Mouse (Mus musculus) embryonic facial prominence, embryonic 14.5 days (tissue): Measurements from ENCODE around the gene Epha2. TPM values are rescaled to one million over a fixed set of nuclear protein-coding genes. Genes with fewer than 3 reads are reported as not detected.

ENCODE experiments used
- ATAC-seq: fragments of 200-750 bp; cut with Nextera tagmentation; 2 replicates; pipeline ENCODE4 v1.8.0; 2017; ENCODE audit warnings: low read depth, moderate number of reproducible peaks, moderate TSS enrichment
- DNase-seq: peaks from one replicate; pipeline ENCODE4 v3.0.0-alpha.2; 2015; ENCODE audit warnings: low spot score
- H3K27ac ChIP-seq: fragments of 300-500 bp; sonication (generic); replicated peaks from 2 replicates; pipeline ENCODE4 v1.5.1; 2014; ENCODE audit warnings: low read depth, mild to moderate bottlenecking, low read length, moderate library complexity
- H3K27me3 ChIP-seq: fragments of 300-500 bp; sonication (generic); replicated peaks from 2 replicates; pipeline ENCODE4 v1.6.1; 2014; ENCODE audit warnings: low read length; ENCODE audit not compliant: control insufficient read depth, insufficient read depth
- H3K36me3 ChIP-seq: fragments of 300-500 bp; sonication (generic); 2 replicates; pipeline ENCODE4 v1.6.1; 2014; ENCODE audit warnings: low read length, mixed read lengths; ENCODE audit not compliant: control insufficient read depth, insufficient read depth
- H3K4me1 ChIP-seq: fragments of 300-500 bp; sonication (generic); 2 replicates; pipeline ENCODE4 v1.6.1; 2014; ENCODE audit warnings: antibody characterized with exemption, low read length; ENCODE audit not compliant: control insufficient read depth, insufficient read depth
- H3K4me2 ChIP-seq: fragments of 300-500 bp; sonication (generic); 2 replicates; pipeline ENCODE4 v1.6.1; 2014; ENCODE audit warnings: low read depth, mild to moderate bottlenecking, low read length, moderate library complexity, mixed read lengths
- H3K4me3 ChIP-seq: fragments of 300-500 bp; sonication (generic); 2 replicates; pipeline ENCODE4 v1.5.1; 2014; ENCODE audit warnings: low read depth, mild to moderate bottlenecking, low read length
- H3K9ac ChIP-seq: fragments of 300-500 bp; sonication (generic); 2 replicates; pipeline ENCODE4 v1.6.1; 2014; ENCODE audit warnings: low read depth, mild to moderate bottlenecking, low read length, moderate library complexity, mixed read lengths
- H3K9me3 ChIP-seq: fragments of 300-500 bp; sonication (generic); 2 replicates; pipeline ENCODE4 v1.6.1; 2016; ENCODE audit warnings: low read length; ENCODE audit not compliant: control insufficient read depth
- whole genome bisulfite sequencing: fragments of 180-500 bp; shearing (Covaris S2); extraction: QIAGEN DNeasy Blood & Tissue Kit; methylation state at CpG from one replicate; pipeline ENCODE4 v1.1.7; 2014; 5-methylcytosine and 5-hydroxymethylcytosine counted together
- polyA plus RNA-seq: library from polyadenylated mRNA; unstranded; fragments of >200 nt; fragmentation: Nextera tagmentation; extraction: Ambion mirVana; gene quantifications from 2 replicates; pipeline ENCODE4 v1.2.1, GENCODE M21; 2014

Epha2 gene
- polyA plus RNA-seq, 1 experiment from 2014 or later: 4.2 TPM

DNA sequence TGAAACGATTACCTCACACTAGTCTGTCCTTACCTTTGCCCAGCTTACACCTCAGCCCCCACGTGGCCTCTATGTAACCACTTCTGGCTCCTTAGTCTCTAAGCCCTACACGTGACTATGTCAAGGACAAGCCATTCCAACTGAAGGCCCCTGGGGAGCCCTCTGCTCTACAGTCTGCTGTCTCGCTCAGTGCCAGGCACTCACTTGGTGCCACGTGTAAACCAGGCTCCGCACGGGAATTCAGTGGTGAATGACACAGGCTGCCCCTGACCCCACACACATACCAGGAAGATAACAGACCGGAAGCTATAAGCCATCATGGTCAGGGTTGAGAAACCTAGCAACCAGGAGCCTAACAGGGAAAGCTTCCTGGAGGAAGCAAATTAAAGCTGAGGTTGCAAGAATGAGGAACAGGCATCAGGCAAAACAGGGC is 46.3 kb downstream of the Epha2 start:
- Histone ChIP-seq H3K4me1 (peaks cover 6% of the 10 kb centered on the region; the same call in 1 of the 2 replicates), H3K4me3 (no peak overlapping the region), H3K27ac (no peak overlapping the region), H3K36me3 (no peaks in the 10 kb centered on the region), H3K4me2 (no peak overlapping the region), H3K27me3 (no peaks in the 10 kb centered on the region), H3K9ac (no peak overlapping the region), H3K9me3 (no peaks in the 10 kb centered on the region)
- ATAC-seq (no peak), DNase-seq (no peak)
- WGBS: 59% methylated on average over 8 of the region's 8 CpGs

DNA sequence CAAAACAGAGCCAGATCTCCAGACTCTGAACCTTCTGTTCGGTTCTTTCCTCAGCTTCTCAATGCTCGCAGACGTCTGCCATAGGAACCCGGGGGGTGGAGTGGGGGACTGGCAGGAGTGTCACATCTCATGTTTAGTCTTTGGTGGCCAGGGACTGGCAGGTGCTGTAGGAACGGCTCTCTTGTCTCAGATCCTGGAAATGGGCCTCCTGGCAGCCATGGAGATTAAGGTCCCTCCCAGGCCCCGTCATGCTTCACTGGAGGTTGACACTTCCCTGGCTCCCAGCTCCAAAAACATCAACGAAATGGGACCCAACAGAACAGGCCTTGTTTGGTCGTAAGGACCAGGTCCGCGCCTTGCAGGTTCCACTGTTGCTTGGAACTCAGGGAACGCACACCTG is 47.6 kb downstream of the Epha2 start:
- Histone ChIP-seq H3K9me3 (no peaks in the 10 kb centered on the region), H3K27me3 (no peaks in the 10 kb centered on the region), H3K27ac (no peak overlapping the region), H3K36me3 (no peaks in the 10 kb centered on the region), H3K9ac (no peak overlapping the region), H3K4me2 (no peak overlapping the region), H3K4me3 (no peak overlapping the region), H3K4me1 (peaks cover 9% of the 10 kb centered on the region)
- DNase-seq (no peak), ATAC-seq (no peak)
- WGBS: 61% methylated on average over 11 of the region's 11 CpGs

GRCm38 (mm10) chr4:141350015-141350414 is 49.0 kb downstream of the Epha2 start:
- Histone ChIP-seq H3K9me3 (no peaks in the 10 kb centered on the region), H3K4me3 (no peak overlapping the region), H3K9ac (no peak overlapping the region), H3K36me3 (no peaks in the 10 kb centered on the region), H3K27ac (no peak overlapping the region), H3K4me2 (no peak overlapping the region), H3K27me3 (no peaks in the 10 kb centered on the region), H3K4me1 (peaks cover 11% of the 10 kb centered on the region)
- 70% methylated on average over 12 of the region's 12 CpGs for WGBS
- ATAC-seq: 0 out of 2 replicates have a peak, but pooled peaks have one; percentile 51
- DNase-seq: no peak

- H3K27me3 ChIP-seq: no peaks in the 10 kb centered on the region
- DNase-seq: no peak
- no peak overlapping the region for H3K4me2 ChIP-seq
- H3K27ac ChIP-seq: no peak overlapping the region
- peaks cover 11% of the 10 kb centered on the region for H3K4me1 ChIP-seq
- no peaks in the 10 kb centered on the region for H3K9me3 ChIP-seq
- H3K9ac ChIP-seq: no peak overlapping the region
- WGBS: 49% methylated on average over 7 of the region's 7 CpGs
- no peak for ATAC-seq
- H3K4me3 ChIP-seq: no peak overlapping the region
- no peaks in the 10 kb centered on the region for H3K36me3 ChIP-seq
Observed at GRCm38 (mm10) chr4:141351972-141352371, 50.9 kb downstream of the Epha2 start.

DNA sequence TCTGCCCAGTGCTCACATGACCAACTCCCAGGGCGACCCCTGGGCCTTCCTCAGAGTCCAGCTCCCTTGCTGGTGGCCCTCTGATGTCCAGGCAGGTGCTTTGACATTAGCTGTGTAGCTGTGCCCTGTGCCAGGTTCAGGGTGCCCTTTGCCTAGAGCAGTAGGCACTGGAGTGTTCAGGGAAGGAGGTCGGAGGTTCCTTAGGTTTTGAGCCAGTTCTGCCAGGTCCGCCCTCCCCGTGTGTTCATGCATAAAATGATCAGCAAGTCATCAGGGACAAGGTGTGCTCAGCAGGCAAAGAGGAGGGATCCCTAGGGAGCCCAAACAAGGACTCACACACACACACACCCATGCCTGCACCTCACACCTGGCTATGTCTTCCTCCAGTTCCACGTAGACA is 51.9 kb downstream of the Epha2 start:
- H3K4me1 ChIP-seq: peaks cover 8% of the 10 kb centered on the region
- H3K9me3 ChIP-seq: no peaks in the 10 kb centered on the region
- no peaks in the 10 kb centered on the region for H3K27me3 ChIP-seq
- no peaks in the 10 kb centered on the region for H3K36me3 ChIP-seq
- 83% methylated on average over 5 of the region's 5 CpGs for WGBS
- ATAC-seq (no peak), DNase-seq (no peak)
- H3K9ac ChIP-seq: no peak overlapping the region
- no peak overlapping the region for H3K4me2 ChIP-seq
- H3K27ac ChIP-seq: no peak overlapping the region
- no peak overlapping the region for H3K4me3 ChIP-seq

GRCm38 (mm10) chr4:141353868-141354267 is 52.8 kb downstream of the Epha2 start:
- Histone ChIP-seq H3K9me3 (no peaks in the 10 kb centered on the region), H3K4me3 (no peak overlapping the region)
- peak; percentile 77 for DNase-seq

DNA sequence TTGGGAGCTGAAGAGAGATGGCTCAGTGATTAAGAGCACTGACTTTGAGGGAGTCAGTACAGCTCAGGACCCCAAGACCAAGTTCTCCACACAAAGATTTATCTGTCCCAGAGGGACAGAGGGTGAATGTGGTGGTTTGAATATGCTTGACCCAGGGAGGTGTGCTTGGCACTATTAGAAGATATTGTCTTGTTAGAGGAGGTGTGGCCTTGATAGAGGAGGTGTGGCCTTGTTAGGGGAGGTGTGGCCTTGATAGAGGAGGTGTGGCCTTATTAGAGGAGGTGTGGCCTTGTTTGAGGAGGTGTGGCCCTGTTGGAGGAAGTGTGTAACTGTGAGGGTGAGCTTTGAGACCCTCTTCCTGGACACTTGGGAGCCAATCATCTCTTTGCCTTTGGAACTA is 56.8 kb downstream of the Epha2 start:
- Histone ChIP-seq H3K36me3 (no peaks in the 10 kb centered on the region), H3K4me1 (peaks cover 5% of the 10 kb centered on the region; the same call in 1 of the 2 replicates), H3K9me3 (no peaks in the 10 kb centered on the region), H3K4me2 (no peak overlapping the region), H3K9ac (no peak overlapping the region), H3K27ac (no peak overlapping the region), H3K27me3 (no peaks in the 10 kb centered on the region), H3K4me3 (no peak overlapping the region)
- ATAC-seq: no peak
- DNase-seq: no peak

More at GRCm38 (mm10) chr4:141353868-141354267, 52.8 kb downstream of the Epha2 start:
- no peaks in the 10 kb centered on the region for H3K36me3 ChIP-seq
- peaks cover 5% of the 10 kb centered on the region; the same call in 1 of the 2 replicates for H3K4me1 ChIP-seq
- no peaks in the 10 kb centered on the region for H3K27me3 ChIP-seq
- peak; percentile 62; the same call in 1 of the 2 replicates for ATAC-seq
- no peak overlapping the region for H3K4me2 ChIP-seq
- peak overlapping the region; percentile 34; the same call in 1 of the 2 replicates for H3K9ac ChIP-seq
- 0 out of 2 replicates have a peak overlapping the region, but pooled peaks have one; percentile 44 for H3K27ac ChIP-seq
- WGBS: 45% methylated on average over 8 of the region's 8 CpGs

- DNase-seq: no peak
- WGBS: 85% methylated on average over 6 of the region's 6 CpGs
- Histone ChIP-seq H3K27ac (no peak overlapping the region), H3K36me3 (no peaks in the 10 kb centered on the region), H3K9ac (no peak overlapping the region), H3K4me3 (no peak overlapping the region), H3K4me1 (no peaks in the 10 kb centered on the region), H3K27me3 (no peaks in the 10 kb centered on the region; the same call in 1 of the 2 replicates), H3K4me2 (no peak overlapping the region), H3K9me3 (no peaks in the 10 kb centered on the region)
- no peak for ATAC-seq
Observed at GRCm38 (mm10) chr4:141359222-141359621, 58.2 kb downstream of the Epha2 start.

DNA sequence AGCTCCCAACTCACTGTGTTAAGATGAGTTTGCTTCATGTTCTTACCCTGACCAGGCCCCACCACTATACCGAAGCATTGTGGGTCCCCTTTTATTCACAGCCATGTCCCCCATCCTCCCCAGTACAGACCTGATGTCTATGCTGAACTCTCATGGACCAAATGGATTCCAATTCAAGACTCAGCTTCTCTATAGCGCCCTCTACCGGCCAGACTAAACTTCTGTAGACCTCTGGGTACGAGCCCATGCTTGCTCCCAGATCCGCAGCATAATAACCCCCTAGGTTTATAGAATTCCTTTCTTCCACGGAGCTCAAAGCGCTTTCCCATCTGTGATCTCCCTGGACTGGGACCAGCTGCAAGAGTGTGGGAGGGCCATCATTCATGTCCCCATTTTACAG is 59.8 kb downstream of the Epha2 start:
- Histone ChIP-seq H3K27me3 (peaks cover 9% of the 10 kb centered on the region), H3K9me3 (no peaks in the 10 kb centered on the region), H3K4me2 (no peak overlapping the region), H3K9ac (no peak overlapping the region), H3K36me3 (no peaks in the 10 kb centered on the region), H3K27ac (no peak overlapping the region), H3K4me3 (no peak overlapping the region), H3K4me1 (no peaks in the 10 kb centered on the region)
- ATAC-seq (no peak), DNase-seq (peak; percentile 62)
- WGBS: 32% methylated on average over 7 of the region's 7 CpGs
